In the genomic region with DNA sequence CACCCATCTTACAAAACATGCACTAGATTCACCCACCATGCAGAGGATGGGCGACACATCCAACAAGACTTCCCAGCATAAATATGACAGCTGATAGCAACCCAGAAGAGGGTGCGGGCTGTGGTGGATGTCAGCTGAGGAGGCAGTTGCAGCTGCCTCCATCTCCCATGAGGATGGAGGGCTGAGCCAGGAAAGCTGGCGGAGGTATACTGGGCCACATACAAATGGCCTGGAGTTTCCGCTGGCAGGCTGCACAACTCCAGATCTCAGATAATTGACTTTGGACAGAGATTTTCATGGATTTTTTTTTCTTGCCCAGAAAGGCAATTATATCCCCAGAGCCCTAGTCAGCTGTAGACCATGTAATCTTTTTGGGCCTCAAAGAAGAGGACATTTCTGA, we compare ENCODE assay signal across 23 mouse cellular contexts.
A peak's percentile ranks its signal among the peaks of the same experiment; 100 is the strongest.
DNase-seq lines count a peak whose midpoint lies in the region; ATAC-seq lines count a peak whose summit lies in the region.
"Had no signal": no experiment of that assay in that cellular context is flagged by ENCODE, and none has a peak within 500 bp of the region (broad histone marks: within the 10 kb centered on the region; RNA-seq: fewer than 3 reads in every experiment).

No protein-coding gene starts in this region.

- no peaks in the 10 kb centered on the region for H3K27me3 ChIP-seq in heart, embryonic 11.5 days (ENCODE audit: control insufficient read depth, insufficient read depth, low read length)
- H3K27me3 ChIP-seq: forebrain, embryonic 13.5 days; hindbrain, embryonic 15.5 days; liver, embryonic 15.5 days; neural tube, embryonic 15.5 days had no signal

- 92% methylated on average over 4 of the region's 4 CpGs for WGBS in heart, embryonic 11.5 days (ENCODE audit: insufficient replicate concordance)

- H3K9ac ChIP-seq in heart, embryonic 11.5 days (ENCODE audit: low read depth, low read length): no peak overlapping the region
- H3K9ac ChIP-seq: forebrain, embryonic 13.5 days; hindbrain, embryonic 15.5 days; liver, embryonic 15.5 days; neural tube, embryonic 15.5 days had no signal

- intact Hi-C loops in heart, postnatal 14 days (cut with DNase I): no loop called here

- H3K4me2 ChIP-seq in heart, embryonic 11.5 days: no peak overlapping the region
- H3K4me2 ChIP-seq: forebrain, embryonic 13.5 days; hindbrain, embryonic 15.5 days; liver, embryonic 15.5 days; neural tube, embryonic 15.5 days had no signal

- H3K4me3 ChIP-seq in heart, embryonic 11.5 days (ENCODE audit: low read depth, low read length): no peak overlapping the region
- H3K4me3 ChIP-seq: forebrain, embryonic 13.5 days; hindbrain, embryonic 15.5 days; left cerebral cortex, adult 2 months; limb, embryonic 10.5 days; liver, embryonic 15.5 days; midbrain, embryonic 10.5 days; neural tube, embryonic 15.5 days had no signal

- no peaks in the 10 kb centered on the region for H3K4me1 ChIP-seq in heart, embryonic 11.5 days (ENCODE audit: control insufficient read depth, insufficient read depth, low read length)
- H3K4me1 ChIP-seq: forebrain, embryonic 13.5 days; hindbrain, embryonic 15.5 days; limb, embryonic 10.5 days; liver, embryonic 15.5 days; midbrain, embryonic 10.5 days; neural tube, embryonic 15.5 days had no signal

- H3K36me3 ChIP-seq in heart, embryonic 11.5 days (ENCODE audit: control insufficient read depth, insufficient read depth, low read length): no peaks in the 10 kb centered on the region
- H3K36me3 ChIP-seq: hindbrain, embryonic 15.5 days; limb, embryonic 10.5 days; liver, embryonic 15.5 days; midbrain, embryonic 10.5 days; neural tube, embryonic 15.5 days had no signal

- H3K27ac ChIP-seq in heart, embryonic 11.5 days (ENCODE audit: low read depth, low read length): no peak overlapping the region
- H3K27ac ChIP-seq: forebrain, embryonic 13.5 days; hindbrain, embryonic 15.5 days; kidney, postnatal 0 days; left cerebral cortex, adult 2 months; limb, embryonic 10.5 days; liver, embryonic 15.5 days; midbrain, embryonic 10.5 days; neural tube, embryonic 15.5 days; stomach, postnatal 0 days had no signal

- DNase-seq in heart, adult 9 months (ENCODE audit: low spot score in 2 of 2): peak; percentile 49 to 70
- peak; percentile 43 for DNase-seq in gastrocnemius, postnatal 10 days
- DNase-seq in heart, postnatal 14 days: peak; percentile 32 to 47
- no peak for DNase-seq in spleen, postnatal 36 days (ENCODE audit: low spot score in 2 of 2)
- DNase-seq in thymus, postnatal 0 days (ENCODE audit: low spot score): no peak
- DNase-seq in urinary bladder, adult 18-20 months (ENCODE audit: low spot score in 2 of 2): no peak
- DNase-seq: adrenal gland, adult 2 months; cerebellum, adult 18-20 months; cerebellum, postnatal 36 days; kidney, adult 2 months; liver; right cerebral cortex, adult 18-20 months; thymus, adult 2 months had no signal

- ATAC-seq in heart, embryonic 11.5 days (replicated peaks; ENCODE audit: insufficient number of reproducible peaks, low FRiP score, low TSS enrichment): no peak
- ATAC-seq: forebrain, embryonic 13.5 days had no signal

- no peaks in the 10 kb centered on the region for H3K9me3 ChIP-seq in heart, embryonic 11.5 days (replicated peaks; ENCODE audit: control insufficient read depth, low read length)
- H3K9me3 ChIP-seq: forebrain, embryonic 13.5 days; hindbrain, embryonic 15.5 days; limb, embryonic 10.5 days; liver, embryonic 15.5 days; midbrain, embryonic 10.5 days; neural tube, embryonic 15.5 days had no signal

Comparison
In these comparisons a context has a peak if more than half of its experiments do, and no peak if none do; other contexts are left out.
1. DNase-seq: peak in heart, adult 9 months (2 of 2), gastrocnemius, postnatal 10 days (single experiment) and heart, postnatal 14 days (2 of 2); none in spleen, postnatal 36 days (0 of 2), thymus, postnatal 0 days (single experiment) and urinary bladder, adult 18-20 months (0 of 2).